Mouse (Mus musculus) B cell, adult 2 months (primary cell): ENCODE data around the gene Nhsl2.

Experiments
- DNase-seq, 2 experiments: peaks; one replicate each; pipeline ENCODE4 v3.0.0; 2022

Gene Nhsl2

GRCm38 (mm10) chrX:102054009-102054408, 204.8 kb downstream of the Nhsl2 start:
- DNase-seq, result no peak

DNA sequence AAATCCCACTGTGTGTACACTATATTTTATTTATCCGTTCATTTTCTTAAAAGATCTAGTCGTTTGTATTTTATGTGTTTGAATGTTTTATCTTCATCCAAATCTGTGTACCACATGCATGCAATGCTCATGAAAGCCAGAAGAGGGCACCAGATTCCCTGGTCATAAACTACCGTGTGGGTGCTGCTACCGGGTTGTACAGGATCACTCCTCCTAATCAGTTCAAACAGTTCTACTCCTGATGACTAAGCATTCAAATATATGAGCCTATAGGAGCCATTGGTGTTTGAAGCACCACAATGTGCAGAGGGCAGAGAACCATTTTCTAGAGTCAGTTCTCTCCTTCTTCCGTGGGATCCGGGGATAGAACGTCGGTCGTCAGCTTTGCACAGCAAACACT, 210.3 kb downstream of the Nhsl2 start:
- DNase-seq, result peak; percentile 40 to 63

DNA sequence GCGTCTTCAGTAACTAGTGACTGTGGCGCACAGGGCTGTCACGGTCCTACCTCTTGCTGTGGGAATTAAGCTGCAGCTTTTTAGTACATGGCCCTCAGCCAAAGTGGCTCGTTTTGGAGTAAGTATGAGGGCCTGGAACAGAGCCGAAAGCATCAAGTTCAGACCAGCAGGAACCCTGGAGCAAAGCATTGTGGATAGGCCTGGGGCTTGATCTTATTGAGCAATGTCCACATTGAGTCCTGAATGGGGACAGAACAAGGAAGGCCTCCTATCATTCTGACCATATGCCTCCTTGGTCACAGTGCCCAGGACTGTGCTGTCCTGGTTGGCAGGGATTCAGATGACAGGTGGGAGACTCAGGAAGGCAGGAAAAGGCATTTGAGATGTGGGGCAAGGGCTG, 211.1 kb downstream of the Nhsl2 start:
- DNase-seq, result no peak

- DNase-seq, result no peak
Observed at GRCm38 (mm10) chrX:102060891-102061290, 211.7 kb downstream of the Nhsl2 start.

GRCm38 (mm10) chrX:102064062-102064461, 214.9 kb downstream of the Nhsl2 start:
- DNase-seq, result no peak

DNA sequence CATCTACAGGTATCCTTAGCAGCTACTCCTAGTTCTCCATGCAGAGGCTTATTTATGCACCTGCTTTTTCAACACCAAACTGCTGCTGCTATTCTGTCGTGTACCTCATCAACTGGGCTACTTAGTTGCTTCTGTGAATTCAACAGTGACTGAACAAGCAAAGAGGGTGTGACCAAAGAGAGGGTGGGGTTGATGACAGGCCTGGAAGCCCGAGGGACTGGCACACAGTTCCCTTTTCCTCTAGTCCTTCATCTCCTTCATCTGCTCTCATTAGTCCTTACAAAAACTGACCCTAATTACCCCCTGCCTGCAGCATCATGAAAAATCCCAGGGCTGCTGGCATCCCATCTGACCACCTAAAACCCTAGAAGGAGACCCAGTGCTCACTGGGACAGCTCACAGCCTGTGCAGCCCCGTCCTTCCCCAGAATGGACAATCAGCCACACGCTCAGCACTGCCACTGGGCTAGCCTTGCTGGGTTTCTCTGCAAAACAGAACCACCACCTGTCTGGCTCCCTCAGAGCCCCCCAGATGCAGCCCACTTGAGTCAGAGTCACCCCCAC, 216.1 kb downstream of the Nhsl2 start:
- peak in 1 of 2 experiments; percentile 23 for DNase-seq

DNA sequence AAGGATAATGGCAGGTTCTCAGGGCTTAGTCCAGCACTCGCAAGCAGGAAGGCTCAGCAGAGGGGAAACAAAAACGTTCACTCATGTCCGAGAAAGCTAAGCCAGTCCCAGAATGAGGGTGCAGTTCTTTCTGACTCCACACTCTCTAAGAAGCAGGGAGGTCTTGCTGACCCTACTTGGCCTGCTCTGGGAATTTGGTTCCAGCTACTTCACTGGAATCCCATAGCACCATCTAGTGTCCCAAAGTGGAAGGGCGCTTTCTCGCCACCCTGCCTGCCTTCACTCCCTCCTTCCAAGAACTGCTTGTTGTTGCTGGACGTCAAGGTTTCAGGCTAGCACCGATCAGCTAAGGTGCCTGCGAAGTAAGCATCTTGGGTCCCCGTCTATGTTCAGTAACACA, 216.9 kb downstream of the Nhsl2 start:
- peak; percentile 57 to 58 for DNase-seq

- DNase-seq, result no peak
Observed at GRCm38 (mm10) chrX:102067118-102067517, 217.9 kb downstream of the Nhsl2 start.

DNA sequence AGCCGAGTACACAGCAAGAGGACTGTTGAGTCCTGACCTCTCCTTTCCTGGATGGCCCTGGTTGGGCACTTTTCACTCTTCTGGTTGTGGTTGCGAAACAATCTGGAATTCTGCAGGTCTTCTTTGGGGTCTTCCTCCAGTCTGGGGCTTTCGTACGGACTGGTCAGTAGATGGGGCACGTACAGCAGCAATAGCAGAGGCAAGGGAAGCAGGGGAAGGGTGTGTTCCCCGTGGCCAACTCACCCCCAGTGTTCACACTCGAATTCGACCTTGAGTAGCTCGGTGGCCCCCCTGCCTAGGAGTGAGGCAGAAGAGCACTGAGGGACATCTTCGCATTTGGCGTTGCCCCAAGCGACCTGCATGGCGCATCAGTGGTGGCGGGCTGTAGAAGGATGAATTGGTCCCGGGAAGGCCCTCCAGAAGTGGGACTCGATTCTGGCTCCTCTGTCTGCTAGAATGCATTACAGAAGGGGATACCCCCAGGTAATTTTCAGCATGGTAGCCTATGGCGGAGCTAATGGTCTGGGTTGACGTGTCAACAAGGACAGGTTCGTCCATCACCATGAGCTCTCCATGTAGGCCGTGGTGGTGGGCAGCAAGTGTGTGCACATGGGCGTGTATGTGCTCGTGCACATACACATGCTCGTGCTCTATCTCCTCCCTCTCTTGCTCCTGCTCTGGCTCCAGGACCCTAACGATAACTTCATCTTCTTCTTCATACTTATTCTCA, 219.8 kb downstream of the Nhsl2 start:
- DNase-seq, result no peak

DNA sequence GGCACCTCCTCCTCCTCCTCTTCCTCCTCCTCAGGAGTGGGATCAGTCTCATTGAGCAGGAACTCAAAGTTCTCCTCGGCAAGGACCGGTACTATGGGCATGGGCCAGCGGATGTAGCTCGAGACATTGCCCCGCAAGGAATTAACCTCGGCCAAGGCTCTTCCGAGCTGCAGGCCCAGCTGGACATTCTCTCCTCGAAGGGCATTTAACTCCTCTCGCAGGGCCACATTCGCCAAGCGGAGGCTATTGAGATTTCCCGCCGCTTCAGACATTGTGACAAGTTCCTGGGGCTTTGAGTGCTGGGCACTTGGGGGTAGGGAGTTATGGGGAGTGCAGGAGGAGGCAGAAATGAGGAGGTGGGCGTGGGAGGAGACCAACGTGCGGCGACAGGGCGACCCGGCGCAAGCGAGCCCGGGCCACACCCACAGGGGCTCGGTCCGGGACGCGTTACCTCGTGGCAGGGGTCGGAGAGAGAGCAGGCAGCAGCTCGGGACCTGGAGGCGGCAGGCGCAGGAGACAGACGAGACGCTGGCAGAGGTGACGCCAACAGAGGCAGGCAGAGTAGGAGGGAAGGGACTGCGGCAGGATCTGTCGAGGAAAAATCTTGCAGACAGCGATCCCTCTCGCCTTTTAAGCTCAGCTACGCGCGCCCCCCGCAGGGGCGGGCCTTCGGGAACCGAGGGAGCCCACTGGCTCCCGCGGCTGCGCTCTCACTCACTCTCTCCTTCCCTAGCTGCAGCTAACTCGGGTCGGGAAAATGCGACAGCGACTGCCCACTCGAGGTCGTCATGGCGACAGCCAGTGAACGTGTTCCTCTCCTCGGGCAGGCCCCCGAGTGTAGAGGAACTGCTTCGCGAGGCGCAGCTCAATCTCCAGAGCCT, 221.6 kb downstream of the Nhsl2 start, which contains the start of gene Rtl5:
Gene Rtl5, minus strand, starts transcription at position 714 of the 881 bp plus-strand sequence.
- peak; percentile 34 to 45 for DNase-seq

DNA sequence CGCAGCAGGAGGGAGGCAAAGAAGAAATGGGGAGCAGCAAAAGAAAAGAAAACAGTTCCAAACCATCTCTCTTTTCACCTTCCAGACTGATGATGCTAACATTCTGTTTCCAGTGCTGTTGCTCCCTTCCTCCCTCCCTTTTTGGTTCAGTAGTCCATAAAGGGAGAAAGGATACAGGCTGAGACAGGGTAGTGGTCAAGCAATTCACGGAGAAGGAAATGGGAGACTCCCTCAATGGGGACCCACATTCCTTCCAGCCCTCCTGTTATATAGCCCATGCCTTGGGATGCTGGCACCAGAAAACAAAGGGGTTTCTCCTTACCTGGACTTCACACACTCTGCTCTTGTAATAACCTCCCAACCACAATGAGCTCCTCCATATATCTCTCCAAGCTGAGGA, 222.3 kb downstream of the Nhsl2 start:
- no peak for DNase-seq

DNA sequence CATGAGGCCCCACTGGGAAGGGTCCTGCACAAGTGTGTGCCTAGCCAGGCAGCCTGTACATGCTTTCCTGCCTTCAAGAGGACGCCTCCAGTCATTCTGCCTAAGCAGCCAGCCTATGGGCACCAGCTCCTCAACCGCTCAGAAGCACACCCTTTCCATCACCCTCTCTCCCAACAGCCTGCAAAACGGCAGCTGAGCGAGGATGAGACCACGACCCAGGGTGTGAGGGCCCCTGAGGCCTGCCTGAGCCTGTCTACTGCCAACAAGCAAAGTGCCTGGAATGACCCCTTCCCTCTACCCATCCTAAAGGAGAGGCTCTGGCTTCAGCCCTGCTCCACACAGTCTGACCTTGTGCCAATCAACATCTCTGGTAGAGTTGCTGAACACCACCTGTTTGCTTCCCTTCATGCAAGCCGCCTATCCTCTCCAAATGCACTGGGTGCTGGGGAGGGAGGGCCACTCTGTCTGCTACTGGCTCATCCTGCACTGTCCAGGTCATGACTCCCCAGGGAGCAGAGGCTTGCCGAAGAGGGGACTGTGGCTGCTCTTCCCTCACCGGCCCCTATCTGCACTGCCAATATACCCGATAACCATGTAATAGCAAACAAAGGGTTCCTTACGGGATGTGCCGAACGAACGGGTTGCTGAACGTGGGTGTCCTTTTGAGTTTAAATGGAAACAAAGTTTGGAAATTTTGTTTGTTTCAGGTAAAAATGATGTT, 224.6 kb downstream of the Nhsl2 start:
- no peak for DNase-seq

DNA sequence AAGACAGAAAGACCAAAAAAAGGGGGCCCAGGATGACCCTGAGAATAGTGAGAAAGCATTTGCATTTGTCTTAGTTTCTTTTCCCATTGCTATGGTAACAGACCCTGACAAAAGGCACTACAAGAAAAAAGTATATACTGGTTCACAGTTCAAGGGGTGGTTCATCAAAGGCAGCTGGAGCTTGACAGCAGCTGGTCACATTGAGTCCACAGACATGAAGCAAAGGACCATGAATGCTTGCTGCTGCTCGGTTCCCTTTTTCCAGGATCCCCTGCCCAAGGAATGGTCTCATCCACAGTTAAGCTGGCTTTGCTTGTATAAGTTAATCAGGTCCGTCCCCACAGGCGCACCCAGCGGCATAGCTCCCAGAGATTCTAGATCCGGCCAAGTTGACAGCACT, 225.2 kb downstream of the Nhsl2 start:
- no peak for DNase-seq

GRCm38 (mm10) chrX:102075158-102075557, 226.0 kb downstream of the Nhsl2 start:
- DNase-seq, result no peak

DNA sequence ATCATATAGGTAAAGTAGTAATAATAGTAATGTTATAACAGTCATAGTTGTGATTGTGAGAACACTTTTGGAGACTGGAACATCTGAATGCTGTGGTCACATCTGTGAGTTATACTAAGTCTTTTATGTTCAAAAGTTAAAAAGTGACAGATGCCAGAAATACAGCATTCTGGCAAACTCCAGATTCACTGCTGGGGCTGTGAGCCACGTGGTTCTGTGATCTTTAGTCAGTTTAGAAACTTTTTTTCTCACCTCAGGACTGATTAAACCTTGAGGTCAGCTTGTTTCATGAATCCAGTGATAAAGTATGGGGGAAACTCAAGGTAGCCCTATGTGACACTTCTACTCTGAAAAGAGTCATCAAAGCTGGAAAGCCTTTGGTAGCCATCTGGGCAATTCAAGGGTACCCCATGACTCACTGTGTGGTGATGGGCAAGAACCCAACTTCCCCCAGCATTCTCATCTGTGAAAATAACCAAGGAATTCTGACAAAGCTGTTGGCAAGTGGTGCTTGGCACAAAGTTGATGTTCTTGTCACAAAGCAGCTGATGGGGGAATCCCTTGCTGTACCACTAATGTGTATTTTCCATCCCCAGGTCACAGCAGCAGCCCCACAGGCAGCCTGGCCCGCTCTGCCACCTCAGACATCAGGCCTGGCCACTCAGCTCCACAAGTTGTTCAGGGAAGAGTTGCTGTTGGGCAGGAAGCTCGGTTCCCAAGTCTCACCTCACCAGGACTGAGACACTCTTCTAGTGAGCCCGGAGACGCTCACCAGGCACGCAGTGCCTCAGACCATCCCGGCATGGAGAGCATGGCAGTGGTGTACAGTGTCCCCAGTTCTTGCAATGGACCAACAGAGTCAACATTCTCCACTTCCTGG, 227.9 kb downstream of the Nhsl2 start:
- DNase-seq, result no peak

- no peak for DNase-seq
Observed at GRCm38 (mm10) chrX:102081076-102081475, 231.9 kb downstream of the Nhsl2 start.

DNA sequence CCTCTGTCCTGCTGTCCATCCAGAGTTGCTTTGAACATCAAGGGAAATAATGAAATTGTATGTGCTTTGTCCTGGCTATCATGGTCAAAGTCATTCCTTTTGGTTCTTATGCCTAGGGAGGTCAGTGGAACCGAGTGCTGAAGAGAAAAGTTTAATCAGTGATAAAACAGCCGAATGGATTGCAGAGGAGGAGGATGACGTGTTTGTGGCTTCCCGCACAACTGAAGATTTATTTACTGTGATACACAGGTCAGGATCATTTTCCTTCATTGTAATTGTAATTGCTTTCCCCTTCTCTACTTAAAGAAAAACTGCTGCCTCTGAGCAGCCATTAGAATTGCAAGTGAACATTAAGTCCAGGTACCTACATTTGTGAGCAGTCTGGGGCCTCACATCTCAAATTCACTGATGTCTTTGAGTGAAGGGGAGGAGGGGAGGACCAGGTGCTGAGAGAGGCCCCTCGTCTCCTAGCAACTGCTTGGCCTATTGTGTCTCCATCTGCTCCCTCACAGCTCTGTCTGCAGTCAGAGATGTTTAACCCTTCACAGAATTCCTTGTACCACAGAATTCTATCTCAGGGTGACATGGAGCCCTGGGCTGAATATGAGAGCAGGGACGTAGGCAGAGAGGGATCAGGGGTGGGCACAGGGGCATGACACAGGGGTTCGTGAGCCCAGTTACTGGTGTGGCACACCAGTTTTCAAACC, 232.5 kb downstream of the Nhsl2 start:
- DNase-seq, result no peak

DNA sequence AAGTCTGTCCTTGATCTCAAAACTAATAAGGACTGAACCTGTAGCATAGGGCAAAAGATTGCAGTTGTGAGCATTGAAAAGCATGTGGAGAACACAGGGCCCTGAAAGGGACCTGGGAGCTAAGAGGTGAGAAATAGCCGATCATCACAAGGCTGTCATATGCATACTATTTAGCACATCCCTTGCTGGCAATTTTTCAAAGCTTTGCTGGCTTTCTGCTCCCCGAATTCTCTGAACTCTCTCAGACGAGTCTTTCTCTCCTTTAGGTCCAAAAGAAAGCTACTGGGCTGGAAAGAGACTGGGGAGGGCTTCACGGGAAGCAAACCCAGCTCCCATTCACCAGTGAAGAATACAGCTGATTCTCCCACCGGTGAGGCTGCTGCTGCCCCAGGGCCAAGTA, 233.2 kb downstream of the Nhsl2 start:
- DNase-seq, result no peak

- no peak for DNase-seq
Observed at GRCm38 (mm10) chrX:102085798-102086443, 236.7 kb downstream of the Nhsl2 start.

GRCm38 (mm10) chrX:102090605-102091004, 241.4 kb downstream of the Nhsl2 start:
- no peak for DNase-seq
